Mouse (Mus musculus): ENCODE measurements around the gene Rnf185.

Gene Rnf185

DNA sequence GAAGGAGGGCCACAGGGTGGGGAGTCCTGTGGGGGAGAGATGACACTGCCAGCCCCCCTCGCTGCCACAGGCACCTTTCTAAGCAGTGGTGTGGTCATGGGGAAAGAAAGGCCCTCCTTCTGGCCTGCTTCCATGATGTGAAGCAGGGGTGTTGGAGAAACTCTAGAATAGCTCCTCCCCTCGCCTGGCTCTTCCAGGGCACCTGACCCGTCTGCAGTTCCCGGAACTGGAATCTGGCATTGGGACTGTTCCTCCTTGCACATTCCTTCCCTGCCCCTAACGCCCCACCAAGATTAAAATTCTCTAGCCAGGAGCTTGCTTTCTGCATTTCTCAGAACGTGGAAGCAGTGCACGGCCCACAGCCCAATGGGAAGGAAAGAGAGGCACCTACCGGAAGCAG, 59.6 kb downstream of the Rnf185 start:
- no peak for DNase-seq

DNA sequence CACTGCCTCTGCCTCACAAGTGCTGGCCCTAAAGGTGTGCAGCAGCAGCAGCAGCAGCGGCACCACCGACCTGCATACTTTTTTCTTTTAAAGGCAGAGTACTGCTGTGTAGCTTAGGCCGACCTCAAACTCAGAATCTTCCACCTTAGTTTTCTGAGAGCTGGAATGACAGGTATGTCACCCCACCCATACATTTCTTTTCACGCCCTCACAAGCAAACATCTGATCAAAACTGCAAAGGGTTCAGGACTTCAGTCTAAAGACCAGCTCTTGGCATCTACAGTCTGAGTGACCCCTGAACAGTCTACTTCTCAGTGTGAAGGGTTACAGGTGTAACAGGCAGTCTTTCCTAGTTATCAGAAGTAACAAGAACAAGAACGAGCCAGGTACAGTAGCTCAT, 61.4 kb downstream of the Rnf185 start:
- no peak for DNase-seq

DNA sequence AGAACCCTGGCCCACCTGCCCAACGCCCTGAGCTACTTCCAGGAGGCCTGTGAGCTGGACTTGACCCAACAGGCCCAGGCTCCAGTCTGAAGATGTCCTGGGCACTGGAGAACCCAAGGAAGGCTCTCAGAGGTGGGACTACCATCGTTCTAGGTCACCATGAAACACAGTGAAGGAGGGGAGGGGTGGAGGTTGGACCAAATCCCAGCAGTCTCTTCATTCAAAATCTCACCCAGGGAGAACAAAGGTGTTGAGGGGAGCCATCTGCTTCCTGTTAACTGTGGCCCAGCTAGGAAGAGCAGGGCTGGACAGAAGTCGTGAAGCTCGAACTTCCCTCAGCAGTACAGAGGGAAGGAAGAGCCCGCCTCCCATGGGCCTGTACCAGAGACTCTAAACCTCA, 62.2 kb downstream of the Rnf185 start:
- no peak for DNase-seq

DNA sequence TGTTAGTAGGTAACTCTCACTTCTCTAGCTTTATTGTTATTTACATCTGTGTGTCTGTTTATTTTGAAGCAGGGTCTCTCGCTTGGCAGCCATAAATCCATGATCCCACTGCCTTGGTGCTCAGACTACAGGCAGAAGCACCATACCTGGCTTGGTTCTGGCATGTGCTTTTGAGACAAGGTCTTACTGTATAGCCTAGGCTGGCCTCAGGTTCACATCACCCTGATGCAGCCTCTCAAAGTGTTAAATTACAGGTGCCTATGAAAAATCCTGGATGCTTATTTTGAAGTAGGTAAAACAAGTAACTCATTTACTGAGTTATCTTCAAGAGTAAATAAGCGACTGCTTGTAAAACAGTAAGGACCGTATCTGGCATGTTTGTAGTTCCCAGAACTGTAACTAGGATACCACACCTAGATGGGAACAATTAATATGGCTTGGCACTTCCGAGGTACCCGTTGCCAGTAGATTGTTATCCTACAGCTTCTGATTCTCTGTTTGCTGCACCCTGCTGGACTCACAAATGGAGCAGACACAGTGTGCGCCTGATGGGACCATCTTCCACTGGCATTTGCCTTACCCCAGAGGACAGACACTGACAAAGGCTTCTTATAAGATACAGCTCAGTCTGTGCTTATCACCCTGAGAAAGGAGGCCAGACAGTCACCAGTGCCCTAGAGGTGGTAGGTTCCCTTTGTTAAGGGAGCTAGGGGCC, 64.5 kb downstream of the Rnf185 start:
- DNase-seq, result no peak

DNA sequence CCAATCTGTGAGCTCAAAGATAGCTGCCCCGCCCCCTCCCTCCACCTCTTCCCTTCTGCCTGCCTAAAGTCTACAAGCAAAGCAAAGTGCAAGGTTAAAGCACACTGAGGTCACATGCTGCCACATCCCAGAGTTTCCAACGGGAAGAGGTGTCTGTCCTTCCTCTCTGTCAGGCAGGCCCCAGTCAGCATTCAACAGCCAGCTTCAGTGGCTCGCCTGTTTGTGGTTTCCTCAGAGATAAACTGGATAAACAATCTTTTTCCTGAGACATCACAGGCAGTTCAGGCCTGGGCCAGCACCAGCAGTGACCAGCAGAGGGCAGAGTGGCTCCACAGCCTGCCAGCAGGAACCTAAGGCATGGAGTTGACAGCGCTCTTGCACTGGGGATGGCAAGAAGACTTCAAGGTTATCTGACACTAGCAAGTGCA, 65.2 kb downstream of the Rnf185 start:
- peak; percentile 85 to 86 for DNase-seq

DNA sequence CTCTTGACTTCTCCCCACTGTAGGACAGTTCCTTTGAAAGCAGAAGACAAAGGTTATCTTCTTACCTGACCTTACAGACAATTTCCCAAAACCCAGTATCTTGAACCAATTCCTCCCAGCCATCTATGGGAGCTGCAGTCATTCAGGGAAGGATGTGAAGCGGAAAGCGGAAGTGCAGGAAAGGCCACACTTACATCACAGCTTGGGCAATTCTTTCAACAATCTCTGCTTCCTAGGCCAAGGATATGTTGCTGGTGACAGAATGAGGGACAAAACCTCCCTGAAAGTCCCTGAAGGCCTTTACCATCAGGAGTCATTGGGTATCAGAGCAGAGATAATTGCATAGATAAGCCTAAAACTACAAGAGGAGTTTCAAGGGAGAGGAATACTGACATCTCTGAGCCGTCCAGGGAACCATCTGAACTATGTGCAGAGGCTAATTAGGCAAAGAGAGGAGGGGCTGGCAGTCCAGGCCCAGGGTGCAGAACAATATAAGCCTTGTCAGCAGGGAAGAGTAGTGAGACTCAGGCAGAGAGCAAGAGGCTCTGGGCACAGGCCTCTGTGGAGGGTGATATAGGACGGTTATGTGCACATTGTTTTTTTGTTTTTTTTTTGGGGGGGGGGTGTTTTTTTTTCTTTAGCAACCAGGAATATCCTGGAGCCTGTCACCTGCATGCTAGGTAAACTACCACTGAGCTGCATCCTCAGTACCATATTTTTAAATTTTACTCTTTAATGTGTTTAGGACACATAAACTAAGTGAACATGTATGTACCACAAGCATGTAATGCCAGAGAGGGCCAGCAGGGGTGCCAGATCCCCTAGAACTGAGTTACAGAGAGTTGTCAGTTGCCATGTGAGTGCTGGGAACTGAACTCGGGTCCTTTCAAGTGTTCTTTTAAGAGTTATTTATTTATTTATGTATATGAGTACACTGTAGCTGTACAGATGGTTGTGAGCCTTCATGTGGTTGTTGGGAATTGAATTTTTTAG, 69.3 kb downstream of the Rnf185 start:
- peak; percentile 49 to 65 for DNase-seq

DNA sequence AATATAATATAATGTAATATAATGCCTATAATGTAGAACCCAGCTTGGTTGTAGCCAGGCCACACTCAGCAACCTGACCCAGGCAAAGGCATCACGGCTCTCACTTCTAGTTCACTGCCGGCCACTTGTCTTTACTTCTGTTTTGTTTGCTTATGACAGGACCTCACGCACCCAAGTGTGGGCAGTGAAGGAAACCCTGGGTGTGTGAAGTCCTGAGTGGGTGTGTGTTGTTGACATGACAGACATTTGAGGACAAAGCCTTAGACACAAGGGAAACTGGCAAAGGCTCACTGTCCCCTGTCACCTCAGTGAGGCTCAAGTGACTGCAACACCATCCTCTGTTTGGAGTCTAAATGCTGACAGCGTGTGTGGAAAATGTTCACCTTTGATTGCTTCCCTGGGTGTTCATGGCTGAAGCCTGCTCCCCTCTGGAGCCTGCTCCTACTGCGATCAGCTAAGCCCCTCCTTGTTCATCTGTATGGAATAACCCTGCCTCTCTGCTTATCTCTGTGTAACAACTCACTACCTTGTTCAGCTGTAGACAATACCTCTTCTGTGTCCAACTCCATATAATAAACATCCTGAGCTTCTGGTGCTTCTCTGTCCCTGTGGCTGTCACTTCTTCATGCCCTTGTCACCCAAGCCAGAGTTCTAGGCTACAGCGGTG, 70.9 kb downstream of the Rnf185 start:
- no peak for DNase-seq

DNA sequence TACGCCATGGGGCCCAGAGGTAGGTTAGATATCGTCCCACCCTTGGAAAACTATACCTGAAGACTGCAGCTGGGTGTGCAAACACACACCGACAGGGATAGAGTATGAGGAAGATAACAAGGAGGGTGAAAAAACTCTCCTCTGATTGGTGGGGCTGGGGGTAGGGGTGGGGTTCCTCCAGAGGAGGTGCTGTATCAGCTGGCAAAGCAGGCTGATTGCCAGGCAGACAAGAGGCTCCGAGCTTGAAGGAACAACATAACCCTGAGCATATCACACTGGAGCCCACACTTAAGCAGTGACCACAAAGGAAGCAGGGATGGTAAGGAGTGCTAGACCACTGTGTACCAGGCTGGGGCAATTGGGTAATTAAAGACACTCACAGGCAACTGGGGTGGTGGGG, 72.7 kb downstream of the Rnf185 start:
- no peak for DNase-seq

DNA sequence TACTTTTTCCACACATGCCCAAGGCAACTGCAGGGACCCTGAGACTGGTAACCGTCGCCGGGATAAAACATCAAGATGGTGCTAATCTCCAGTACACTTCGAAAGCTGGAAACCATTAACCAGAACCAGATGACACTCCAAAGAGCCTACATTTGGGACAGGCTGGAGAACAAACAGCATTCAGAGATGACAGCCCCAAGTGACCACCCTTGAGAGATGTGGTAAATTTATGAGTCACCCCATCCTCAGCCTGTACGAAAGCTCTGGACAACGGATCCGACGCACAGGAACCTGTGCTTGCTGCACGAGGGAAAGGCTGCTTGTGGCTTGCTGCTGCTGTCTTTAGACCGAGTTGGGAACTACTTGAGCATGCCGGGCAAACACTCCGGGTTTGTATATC, 77.4 kb downstream of the Rnf185 start:
- no peak for DNase-seq

DNA sequence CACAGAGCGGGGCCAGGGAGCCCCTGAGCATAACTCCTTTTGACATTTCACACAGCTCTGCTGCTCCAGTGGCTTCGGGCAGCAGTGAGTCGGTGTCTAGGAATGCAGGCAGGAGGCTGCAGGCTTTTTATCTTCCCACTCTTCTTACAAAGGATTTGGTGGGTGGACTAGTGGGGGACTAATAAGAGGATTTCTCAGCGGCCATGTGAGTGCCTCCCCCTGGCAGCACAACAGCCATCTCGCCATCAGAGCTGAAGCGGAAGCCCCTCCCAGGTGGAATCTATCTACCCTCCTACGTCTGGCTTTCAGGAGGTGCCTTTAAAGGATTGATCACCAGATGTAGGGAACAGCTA, 77.9 kb downstream of the Rnf185 start:
- DNase-seq, result no peak

DNA sequence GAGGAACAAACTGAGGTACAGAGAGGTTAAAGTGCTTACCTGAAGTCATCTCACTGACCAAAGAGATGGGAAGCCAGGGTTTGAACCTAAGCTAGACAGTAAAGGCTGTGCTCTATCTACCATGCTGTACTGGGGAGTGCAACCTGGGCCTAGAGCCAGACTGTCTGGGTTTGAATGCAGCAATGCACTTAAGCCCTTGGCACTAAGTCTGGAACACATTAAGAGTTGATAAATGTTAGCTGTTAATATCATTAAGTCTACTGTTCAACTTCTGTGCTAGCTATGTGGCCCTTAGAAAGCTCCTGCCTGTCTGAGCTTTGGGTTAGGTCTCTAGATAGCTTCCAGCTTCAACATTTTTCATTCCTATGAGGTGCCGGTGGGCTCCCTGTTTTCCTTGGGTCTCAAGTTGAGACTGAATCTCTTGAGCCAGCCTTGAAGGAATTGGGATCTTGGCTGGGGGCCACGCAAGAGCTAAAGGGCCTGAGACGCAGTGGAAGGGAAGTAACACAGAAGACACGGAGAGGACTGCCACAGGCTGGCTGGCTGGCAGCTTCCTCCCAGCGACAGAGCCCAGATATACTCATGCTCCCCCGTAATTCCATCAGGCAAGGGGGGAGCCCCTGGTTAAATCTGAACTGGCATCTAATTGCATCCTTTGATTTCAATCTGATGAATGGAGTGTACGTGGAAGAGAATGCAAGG, 78.4 kb downstream of the Rnf185 start:
- no peak for DNase-seq

DNA sequence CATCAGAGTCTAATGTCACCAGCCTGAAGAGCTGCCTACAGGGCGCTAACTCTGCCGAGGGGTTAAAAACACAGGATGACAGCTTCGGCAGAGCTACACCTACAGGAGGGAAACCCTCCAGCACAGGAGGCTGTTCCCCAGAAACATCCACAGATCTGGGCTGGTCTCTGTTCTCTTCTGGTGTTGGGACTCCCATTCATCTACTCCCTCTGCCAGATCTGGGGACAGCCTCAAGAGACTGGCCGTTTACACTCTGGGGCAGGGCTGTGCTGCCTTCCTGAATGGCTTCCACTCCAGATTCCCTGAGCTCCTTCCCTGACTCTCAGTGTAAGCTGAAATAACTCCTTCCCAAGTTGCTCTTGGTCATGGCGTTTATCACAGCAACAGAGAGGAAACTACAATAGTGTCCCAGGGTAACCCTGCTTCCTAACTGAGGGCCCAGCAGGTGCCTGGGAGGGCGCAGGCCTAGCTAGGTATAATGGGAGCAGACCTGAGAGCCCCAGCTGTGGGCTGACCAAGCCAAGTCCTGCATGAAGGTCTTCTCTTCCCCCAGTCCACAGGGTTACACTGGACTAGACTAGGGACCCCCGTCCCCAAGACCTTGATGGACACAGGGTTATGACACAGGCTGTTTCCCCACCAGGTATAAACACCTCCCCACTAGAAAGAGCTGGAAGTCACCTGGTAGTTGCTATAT, 80.4 kb downstream of the Rnf185 start:
- DNase-seq, result no peak

DNA sequence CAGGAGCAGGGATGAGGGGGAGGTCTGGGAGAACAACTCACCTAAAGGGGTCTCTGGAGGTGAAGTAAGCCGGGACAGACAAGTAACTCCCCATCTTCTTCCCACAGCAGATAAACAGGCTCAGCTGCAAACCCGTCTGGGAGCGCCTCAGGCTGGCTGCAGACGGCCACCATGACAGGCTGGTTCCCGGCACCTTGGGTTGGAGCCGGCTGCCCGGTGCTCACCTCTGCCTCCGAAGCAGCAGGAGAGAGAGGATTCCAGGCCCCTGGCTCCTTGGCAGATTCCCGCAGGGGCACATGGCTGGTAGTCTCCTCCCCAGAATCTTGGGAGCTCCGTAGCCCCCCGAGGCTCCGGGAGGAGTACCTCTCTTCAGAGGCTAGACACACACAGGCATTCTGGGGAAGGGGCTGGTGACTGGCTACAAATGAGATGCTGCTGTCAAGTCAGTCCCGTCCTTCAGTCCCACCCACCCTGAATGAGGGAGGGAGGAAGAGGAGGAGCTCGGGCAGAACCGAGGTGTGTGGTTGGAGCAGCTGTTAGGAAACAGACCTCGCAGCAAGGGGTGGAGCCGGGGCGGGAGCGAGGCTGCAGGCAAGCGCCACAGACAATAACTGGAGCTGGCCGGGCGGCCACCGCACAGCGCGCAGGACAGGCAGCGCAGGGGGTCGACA, 81.1 kb downstream of the Rnf185 start:
- peak; percentile 58 to 59 for DNase-seq

DNA sequence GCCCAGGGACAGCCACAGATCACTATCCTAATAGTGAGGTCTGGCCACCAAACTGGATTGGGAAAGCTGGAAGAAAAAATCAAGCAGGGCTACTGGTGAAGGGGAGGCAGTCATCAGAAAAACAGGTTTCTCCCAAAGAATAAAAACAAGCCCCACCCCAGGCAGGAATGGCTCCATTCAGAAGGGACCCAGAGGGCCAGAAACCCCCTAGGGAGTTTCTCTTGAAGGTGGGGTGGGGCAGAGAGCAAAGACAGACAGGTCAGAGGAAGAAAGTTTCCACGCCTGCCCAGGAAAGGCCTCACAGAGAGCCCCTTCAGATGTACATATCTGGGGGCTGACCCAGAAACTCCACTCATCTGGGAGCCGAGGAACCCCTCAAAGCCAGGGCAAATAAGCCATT, 82.0 kb downstream of the Rnf185 start:
- DNase-seq, result no peak

DNA sequence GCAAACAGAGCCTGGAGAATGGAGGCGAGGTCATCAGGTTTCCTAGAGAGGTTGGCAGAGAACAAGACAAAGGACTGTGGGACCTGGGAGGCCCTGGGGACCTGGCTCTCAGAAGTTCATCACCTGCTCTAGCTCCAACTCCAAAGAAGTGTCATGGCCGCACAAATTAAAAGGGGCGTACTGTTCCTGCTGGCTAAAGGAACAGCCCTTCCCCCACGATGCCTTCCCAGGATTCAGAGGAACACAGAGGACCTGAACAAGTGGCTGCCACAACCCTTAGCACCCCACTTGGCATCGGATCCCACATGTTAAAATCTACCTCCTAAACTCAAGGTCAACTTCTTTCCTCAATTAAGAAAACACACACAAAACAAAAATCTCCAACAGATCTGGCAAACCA, 82.7 kb downstream of the Rnf185 start:
- no peak for DNase-seq

DNA sequence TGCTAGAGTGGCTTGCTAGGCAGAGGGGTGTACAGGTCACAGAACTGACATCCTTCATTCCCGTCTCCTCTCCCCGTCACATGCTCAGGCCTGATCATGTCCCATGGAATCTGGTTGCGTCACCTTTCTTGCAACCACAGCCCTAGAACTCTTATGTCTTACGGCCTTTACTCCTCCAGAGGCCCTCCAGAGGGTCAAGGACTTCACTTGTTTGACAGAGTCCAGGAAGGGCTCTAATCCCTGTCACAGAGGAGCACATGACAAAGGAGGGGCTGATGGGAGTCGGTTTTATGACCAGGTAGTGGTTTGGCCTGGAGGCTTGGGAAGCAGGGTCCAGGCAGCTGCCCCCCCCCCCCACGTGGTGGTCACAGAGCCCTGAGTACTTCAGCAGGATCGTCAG, 83.2 kb downstream of the Rnf185 start:
- DNase-seq, result no peak

DNA sequence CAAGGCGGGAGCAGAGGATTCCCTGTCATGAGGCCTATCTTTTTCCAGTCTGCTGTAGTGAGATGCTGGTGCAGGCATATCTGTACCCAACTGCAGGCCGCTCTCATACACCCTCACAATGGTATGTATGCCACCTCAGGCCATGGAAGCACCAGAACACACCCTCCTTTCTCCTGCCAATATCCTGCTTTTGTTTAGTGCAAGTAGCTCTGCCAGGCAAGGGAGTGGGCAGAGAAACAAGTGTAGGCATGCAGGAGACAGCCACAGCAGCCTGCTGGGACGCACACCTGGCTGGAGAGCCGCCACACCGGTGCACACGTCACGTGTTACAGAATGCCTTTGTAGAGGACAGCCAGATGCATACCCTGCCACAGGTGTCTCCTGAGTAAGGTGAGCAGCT, 85.8 kb downstream of the Rnf185 start:
- DNase-seq, result no peak

Measured in B cell, adult 2 months (primary cell).